Mouse (Mus musculus): Measurements from ENCODE around the gene Dhrs2.

GRCm38 (mm10) chr14:55193876-55194635 is 27.8 kb upstream of the Dhrs2 start:
- TF ChIP-seq ETS1 (IDR thresholded peaks at IDR 0.05; ENCODE audit: low read depth, low read length) (no peak), POLR2A (IDR thresholded peaks at IDR 0.05; ENCODE audit: control insufficient read depth in 1 of 2, insufficient read depth in 1 of 2, low read depth in 1 of 2, low read length in 2 of 2, poor library complexity in 1 of 2) (no peak), CHD2 (IDR thresholded peaks at IDR 0.05; ENCODE audit: low read length) (no peak), TCF12 (IDR thresholded peaks at IDR 0.05; ENCODE audit: low read depth, low read length) (no peak), CTCF (IDR thresholded peaks at IDR 0.05 in 2 of 3, conservative IDR thresholded peaks at IDR 0.05 in 1 of 3; ENCODE audit: control insufficient read depth in 1 of 3, insufficient read depth in 1 of 3, low read depth in 2 of 3, low read length in 3 of 3, poor library complexity in 1 of 3, severe bottlenecking in 1 of 3) (no peak)

Data from MEL (cell line).